Mouse (Mus musculus): ENCODE results near the gene Platr17. TPM values are rescaled to one million over a fixed set of nuclear protein-coding genes. Genes with fewer than 3 reads are reported as not detected.

The Platr17 gene
- total and polyA plus RNA-seq, 3 experiments, result not detected

GRCm38 (mm10) chr17:33920282-33921097 lies 15.6 kb downstream of the Platr17 start (continued):
- TF ChIP-seq USF2 (conservative IDR thresholded peaks at IDR 0.05; ENCODE audit: low read depth, low read length), result no peak
- TF ChIP-seq JUN (IDR thresholded peaks at IDR 0.05; ENCODE audit: insufficient read depth, low read depth, low read length), result 0 out of 2 replicates have a peak, but pooled peaks have one; percentile 38
- peak; percentile 91 for TF ChIP-seq SIN3A (IDR thresholded peaks at IDR 0.05; ENCODE audit: low read length)
- peak; percentile 30; the same call in 1 of the 2 replicates for TF ChIP-seq MAX (IDR thresholded peaks at IDR 0.05; ENCODE audit: low read length)
- no peak for TF ChIP-seq ZC3H11A (IDR thresholded peaks at IDR 0.05; ENCODE audit: low read depth, low read length)
- TF ChIP-seq POLR2A (IDR thresholded peaks at IDR 0.05; ENCODE audit: low read depth, low read length), result no peak; the same call in 1 of the 2 replicates

- Histone ChIP-seq H3K9ac (ENCODE audit: insufficient read depth, low read depth) (no peak overlapping the region), H3K27me3 (replicated peaks) (no peaks in the 10 kb centered on the region), H3K4me2 (ENCODE audit: insufficient read depth, low read depth, poor library complexity, severe bottlenecking) (peak overlapping the region; percentile 85), H3K9me3 (replicated peaks; ENCODE audit: low read length) (peaks cover 10% of the 10 kb centered on the region), H3K36me3 (replicated peaks in 1 of 2; ENCODE audit: control insufficient read depth in 1 of 2, insufficient read depth in 1 of 2, low read length in 1 of 2) (peaks cover 51 to 70% of the 10 kb centered on the region in 2 experiments), H3K4me1 (ENCODE audit: control insufficient read depth in 1 of 2, insufficient read depth in 2 of 2) (peaks cover 27 to 37% of the 10 kb centered on the region in 2 experiments), H3K79me2 (replicated peaks; ENCODE audit: control insufficient read depth, extremely low read depth, insufficient read depth, poor library complexity, severe bottlenecking) (peaks cover 22% of the 10 kb centered on the region), H3K27ac (ENCODE audit: insufficient read depth, low read depth) (no peak overlapping the region), H3K4me3 (replicated peaks in 1 of 3; ENCODE audit: low read depth in 2 of 3, low read length in 2 of 3, poor library complexity in 1 of 3) (peak overlapping the region in 2 of 3 experiments; percentile 71 to 83)
- DNase-seq (ENCODE audit: extremely low read depth), result no peak
- dilution Hi-C loops (cut with MboI; ENCODE audit: extremely low pct_ligation_motif_present, extremely low pct_unique_long_range_greater_than_20kb, low sequenced_read_pairs), result no loop called here
- TF ChIP-seq CTCF (conservative IDR thresholded peaks at IDR 0.05 in 1 of 2, IDR thresholded peaks at IDR 0.05 in 1 of 2; ENCODE audit: low read depth in 2 of 2, low read length in 2 of 2), result no peak
- no peak for TF ChIP-seq NELFE (IDR thresholded peaks at IDR 0.05; ENCODE audit: low read depth, low read length)
- no peak for TF ChIP-seq RCOR1 (conservative IDR thresholded peaks at IDR 0.05; ENCODE audit: low read depth, low read length)
- TF ChIP-seq CHD1 (IDR thresholded peaks at IDR 0.05; ENCODE audit: low read depth, low read length), result no peak
- TF ChIP-seq RAD21 (IDR thresholded peaks at IDR 0.05; ENCODE audit: low read depth, low read length), result no peak
- no peak for TF ChIP-seq ELF1 (IDR thresholded peaks at IDR 0.05; ENCODE audit: low read depth, low read length)
- no peak for TF ChIP-seq JUN (IDR thresholded peaks at IDR 0.05; ENCODE audit: insufficient read depth, low read depth, low read length)
- TF ChIP-seq HCFC1 (IDR thresholded peaks at IDR 0.05; ENCODE audit: low read depth, low read length), result no peak
- in situ Hi-C loops (cut with MboI; ENCODE audit: low pct_ligation_motif_present, low pct_unique_long_range_greater_than_20kb, low sequenced_read_pairs), result no loop called here
These were observed 16.4 kb downstream of the Platr17 start for GRCm38 (mm10) chr17:33921361-33921760.

- Histone ChIP-seq H3K36me3 (replicated peaks in 1 of 2; ENCODE audit: control insufficient read depth in 1 of 2, insufficient read depth in 1 of 2, low read length in 1 of 2) (peaks cover 61 to 78% of the 10 kb centered on the region in 2 experiments), H3K27me3 (replicated peaks) (no peaks in the 10 kb centered on the region), H3K27ac (ENCODE audit: insufficient read depth, low read depth) (no peak overlapping the region), H3K4me1 (ENCODE audit: control insufficient read depth in 1 of 2, insufficient read depth in 2 of 2) (peaks cover 5 to 24% of the 10 kb centered on the region in 2 experiments; a peak in 3 of 4 replicates), H3K9me3 (replicated peaks; ENCODE audit: low read length) (peaks cover 3% of the 10 kb centered on the region), H3K79me2 (replicated peaks; ENCODE audit: control insufficient read depth, extremely low read depth, insufficient read depth, poor library complexity, severe bottlenecking) (peaks cover 24% of the 10 kb centered on the region), H3K4me2 (ENCODE audit: insufficient read depth, low read depth, poor library complexity, severe bottlenecking) (no peak overlapping the region), H3K4me3 (replicated peaks in 1 of 3; ENCODE audit: low read depth in 2 of 3, low read length in 2 of 3, poor library complexity in 1 of 3) (no peak overlapping the region), H3K9ac (ENCODE audit: insufficient read depth, low read depth) (no peak overlapping the region)
- TF ChIP-seq HCFC1 (IDR thresholded peaks at IDR 0.05; ENCODE audit: low read depth, low read length), result no peak
- no peak for TF ChIP-seq POLR2AphosphoS2 (IDR thresholded peaks at IDR 0.05; ENCODE audit: low read depth, low read length)
- TF ChIP-seq ZC3H11A (IDR thresholded peaks at IDR 0.05; ENCODE audit: low read depth, low read length), result no peak
- no peak for TF ChIP-seq NELFE (IDR thresholded peaks at IDR 0.05; ENCODE audit: low read depth, low read length)
- peak; percentile 39 to 69; a peak in 3 of 4 replicates for TF ChIP-seq CTCF (conservative IDR thresholded peaks at IDR 0.05 in 1 of 2, IDR thresholded peaks at IDR 0.05 in 1 of 2; ENCODE audit: low read depth in 2 of 2, low read length in 2 of 2)
- TF ChIP-seq USF1 (IDR thresholded peaks at IDR 0.05; ENCODE audit: low read depth, low read length), result no peak
- no peak for TF ChIP-seq TCF12 (IDR thresholded peaks at IDR 0.05; ENCODE audit: low read depth, low read length)
- TF ChIP-seq MAZ (IDR thresholded peaks at IDR 0.05; ENCODE audit: low read depth, low read length), result no peak
- TF ChIP-seq RCOR1 (conservative IDR thresholded peaks at IDR 0.05; ENCODE audit: low read depth, low read length), result no peak
- no peak for TF ChIP-seq GABPA (IDR thresholded peaks at IDR 0.05; ENCODE audit: insufficient replicate concordance, low read depth, low read length)
- peak; percentile 56 for TF ChIP-seq RAD21 (IDR thresholded peaks at IDR 0.05; ENCODE audit: low read depth, low read length)
- TF ChIP-seq SMC3 (IDR thresholded peaks at IDR 0.05; ENCODE audit: low read depth, low read length), result peak; percentile 55
- DNase-seq (ENCODE audit: extremely low read depth), result peak; percentile 75
- dilution Hi-C loops (cut with MboI; ENCODE audit: extremely low pct_ligation_motif_present, extremely low pct_unique_long_range_greater_than_20kb, low sequenced_read_pairs), result no loop called here
- in situ Hi-C loops (cut with MboI; ENCODE audit: low pct_ligation_motif_present, low pct_unique_long_range_greater_than_20kb, low sequenced_read_pairs), result no loop called here
These were observed 19.8 kb downstream of the Platr17 start for GRCm38 (mm10) chr17:33924577-33925283.

Data from CH12.LX (cell line).